Mouse (Mus musculus): ENCODE data around the gene Ccdc62.

DNA sequence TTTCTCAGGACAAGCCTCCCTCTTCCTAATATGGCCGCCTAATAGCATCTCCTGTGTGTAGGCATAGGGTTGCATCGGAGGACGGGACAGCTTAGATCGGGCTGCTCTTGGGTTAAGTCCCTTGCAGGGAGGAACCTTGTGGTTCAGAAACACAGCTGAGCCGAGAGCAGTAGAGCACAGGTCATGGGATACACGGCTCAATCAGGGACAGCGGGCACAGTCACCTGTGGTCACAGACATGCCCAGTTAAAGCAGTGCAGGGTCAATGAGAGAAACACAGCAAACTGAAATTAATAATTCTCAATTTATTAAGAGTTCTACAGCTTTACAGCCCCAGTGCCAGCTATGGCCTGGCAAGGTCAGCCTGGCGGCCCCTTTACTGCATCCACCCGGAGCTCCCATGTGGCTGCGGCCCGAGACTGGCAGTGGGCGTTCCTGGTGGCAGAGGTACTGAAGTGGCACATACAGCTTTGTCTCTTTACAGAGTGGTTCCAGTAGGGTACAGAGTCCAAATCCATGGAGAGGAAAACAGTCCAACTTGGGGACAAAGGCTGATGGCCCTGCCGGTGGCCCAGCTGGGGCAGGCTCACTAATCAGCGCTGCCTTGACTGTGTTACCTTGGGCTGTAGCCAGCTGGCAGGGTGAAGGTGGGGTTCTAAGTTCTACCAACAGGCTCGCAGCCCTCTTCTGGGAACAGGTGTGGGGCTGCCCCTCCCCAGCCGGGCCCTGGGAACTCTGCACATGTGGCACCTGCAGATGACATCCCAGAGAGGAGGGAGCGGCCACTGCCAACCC is 74.1 kb downstream of the Ccdc62 start:
- no peak for TF ChIP-seq CTCF (IDR thresholded peaks at IDR 0.05; ENCODE audit: borderline replicate concordance, control insufficient read depth, extremely low read depth, insufficient read depth, low read length, poor library complexity)
- TF ChIP-seq POLR2A (IDR thresholded peaks at IDR 0.05; ENCODE audit: control insufficient read depth, extremely low read depth, insufficient read depth, low read length, poor library complexity) = no peak
